Mouse (Mus musculus) A20 (cell line): ENCODE results near the gene Elovl6.

Experiments used
- DNase-seq: peaks from one replicate; pipeline ENCODE4 v3.0.0-alpha.2; 2011; ENCODE audit warnings: low read depth, low spot score

Gene Elovl6

DNA sequence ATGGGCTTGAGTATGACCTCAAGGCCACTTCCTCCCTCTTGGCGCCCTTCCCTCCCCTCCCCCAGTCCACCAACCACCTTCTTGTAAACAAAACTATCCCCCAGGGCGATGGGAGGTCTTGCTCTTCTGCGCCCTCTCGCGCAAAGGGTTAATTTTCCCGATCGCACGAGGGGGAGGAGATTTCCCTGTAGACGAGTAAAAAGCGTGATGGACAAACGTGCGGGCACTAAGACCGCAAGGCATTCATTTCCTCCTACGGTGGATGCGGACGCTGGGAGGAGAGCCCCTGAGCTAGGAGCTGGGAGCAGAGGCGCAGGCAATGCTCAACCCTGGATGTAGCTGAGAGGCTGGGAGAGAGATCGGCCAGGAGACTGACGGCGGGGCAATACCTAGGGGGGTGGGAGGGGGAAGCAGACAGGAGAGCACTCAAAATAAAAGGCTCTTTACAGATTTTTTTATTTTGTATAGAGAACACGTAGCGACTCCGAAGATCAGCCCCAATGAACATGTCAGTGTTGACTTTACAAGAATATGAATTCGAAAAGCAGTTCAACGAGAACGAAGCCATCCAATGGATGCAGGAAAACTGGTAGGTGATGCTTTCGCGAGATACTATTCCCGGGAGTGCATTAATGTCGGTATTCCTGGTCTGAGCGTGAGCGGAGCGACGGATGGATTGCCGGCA, at the start of gene Elovl6:
Gene Elovl6, plus strand, starts transcription at position 176 of the 685 bp plus-strand sequence.
- peak; percentile 93 for DNase-seq

DNA sequence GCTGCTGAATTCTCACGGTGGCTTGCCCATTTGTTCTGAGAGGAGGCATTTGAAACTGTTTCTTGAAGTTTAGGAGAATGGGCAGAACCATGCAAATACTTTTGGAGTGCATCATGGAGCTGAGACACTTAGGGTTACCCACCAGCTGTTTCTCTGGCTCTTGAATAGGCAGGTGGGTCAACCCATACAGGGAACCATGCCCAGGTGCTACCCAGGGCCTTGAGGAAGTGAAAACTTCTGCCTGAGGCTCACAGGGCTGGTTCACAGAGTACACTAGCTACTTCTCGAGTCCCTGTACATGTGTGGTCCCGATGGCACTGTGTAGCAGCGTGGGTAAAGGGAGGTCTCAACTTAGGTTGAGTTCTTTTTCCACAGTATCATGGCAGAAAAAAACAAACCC, 43.4 kb upstream of the Elovl6 start:
- peak; percentile 85 for DNase-seq

DNA sequence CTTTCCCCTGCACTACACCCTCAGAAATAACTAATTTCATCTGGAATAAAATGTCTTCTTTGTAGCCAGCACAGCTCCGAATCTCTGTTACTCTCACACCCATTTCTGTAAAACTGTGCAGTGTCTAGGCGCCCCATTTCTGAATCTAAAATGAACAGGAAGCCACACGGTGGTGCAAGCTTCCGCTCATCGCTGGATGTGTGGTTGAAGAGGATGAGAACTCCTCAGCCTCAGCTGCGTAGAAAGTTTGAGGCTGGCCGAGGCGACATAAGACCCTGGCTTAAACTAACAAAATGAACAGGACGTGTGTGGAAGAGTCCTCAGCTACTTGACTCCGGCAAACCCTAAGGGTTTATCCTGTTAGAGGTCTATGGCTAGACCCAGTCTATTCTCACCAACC, 38.0 kb upstream of the Elovl6 start:
- DNase-seq: no peak

DNA sequence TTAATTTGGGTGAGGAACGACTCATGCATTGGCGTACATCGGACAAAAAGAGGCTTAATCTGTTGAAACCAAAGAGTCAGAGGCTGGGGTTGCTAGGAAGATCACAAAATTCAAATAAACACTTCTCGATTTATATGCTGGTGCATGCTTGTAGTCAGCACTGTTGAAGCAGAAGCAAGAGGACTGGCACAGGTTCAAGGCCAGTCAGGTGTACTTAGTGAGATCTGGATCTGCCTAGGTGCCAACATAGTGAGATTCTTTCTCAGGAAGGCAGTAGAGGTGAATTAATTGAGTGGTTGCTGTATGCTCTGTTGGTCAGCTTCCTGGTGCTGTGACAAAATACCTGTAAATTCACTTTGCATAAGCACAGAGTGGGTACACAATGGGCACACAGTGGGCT, 37.4 kb upstream of the Elovl6 start:
- DNase-seq: no peak

DNA sequence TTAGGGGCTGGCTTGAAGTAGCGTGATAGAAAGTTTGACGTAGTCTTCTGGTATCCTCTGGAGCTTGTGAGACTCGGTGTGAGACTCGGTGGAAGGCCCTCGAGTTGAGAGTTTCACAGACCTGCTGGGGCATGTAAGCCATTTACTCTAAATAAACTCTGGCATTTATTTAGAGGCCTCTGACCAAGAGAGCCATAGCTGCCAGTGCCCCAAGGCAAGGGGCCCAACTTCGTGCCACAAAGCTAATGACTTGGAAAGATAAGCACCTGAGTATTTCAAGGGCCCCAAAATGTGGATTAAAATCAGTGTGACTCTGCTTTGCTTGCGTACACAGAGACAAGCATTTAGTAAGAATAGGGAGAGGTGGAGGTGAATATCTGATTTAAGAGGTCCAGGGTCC, 28.4 kb upstream of the Elovl6 start:
- no peak for DNase-seq

DNA sequence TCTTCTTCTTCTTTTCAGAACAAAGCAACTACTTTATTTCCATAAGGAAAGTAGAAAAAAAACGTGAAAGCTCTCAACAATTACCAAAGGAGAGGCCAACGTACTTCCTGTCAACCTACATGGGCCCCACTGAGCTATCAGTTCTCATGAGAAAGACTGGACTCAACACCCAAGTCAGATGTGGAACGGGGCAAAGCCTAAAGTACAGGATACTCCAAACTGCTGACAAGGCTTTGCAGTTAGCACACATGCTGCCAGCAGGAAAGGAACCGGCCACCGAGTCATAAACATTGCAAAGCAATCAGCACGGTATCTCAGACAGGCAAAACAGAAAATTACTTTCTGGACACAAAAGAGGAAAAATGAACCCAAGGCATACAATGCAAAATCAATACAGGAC, 27.2 kb upstream of the Elovl6 start:
- no peak for DNase-seq

DNA sequence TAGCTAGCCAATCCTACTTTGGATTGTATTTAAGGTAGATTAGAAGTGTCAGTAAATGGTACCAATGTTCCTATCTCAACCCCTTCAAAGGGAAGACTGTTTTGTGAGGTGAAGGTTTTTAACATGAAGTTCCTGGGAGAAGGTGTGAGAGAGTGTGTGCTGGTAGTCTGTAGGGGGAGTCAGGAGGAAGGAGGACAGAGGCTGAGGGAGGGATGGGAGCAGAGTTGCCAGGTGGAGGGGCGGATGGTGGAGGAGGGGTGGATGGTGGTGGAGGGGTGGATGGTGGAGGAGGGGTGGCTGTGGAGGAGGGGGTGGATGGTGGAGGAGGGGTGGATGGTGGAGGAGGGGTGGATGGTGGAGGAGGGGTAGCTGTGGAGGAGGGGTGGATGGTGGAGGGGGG, 24.4 kb upstream of the Elovl6 start:
- DNase-seq: no peak

DNA sequence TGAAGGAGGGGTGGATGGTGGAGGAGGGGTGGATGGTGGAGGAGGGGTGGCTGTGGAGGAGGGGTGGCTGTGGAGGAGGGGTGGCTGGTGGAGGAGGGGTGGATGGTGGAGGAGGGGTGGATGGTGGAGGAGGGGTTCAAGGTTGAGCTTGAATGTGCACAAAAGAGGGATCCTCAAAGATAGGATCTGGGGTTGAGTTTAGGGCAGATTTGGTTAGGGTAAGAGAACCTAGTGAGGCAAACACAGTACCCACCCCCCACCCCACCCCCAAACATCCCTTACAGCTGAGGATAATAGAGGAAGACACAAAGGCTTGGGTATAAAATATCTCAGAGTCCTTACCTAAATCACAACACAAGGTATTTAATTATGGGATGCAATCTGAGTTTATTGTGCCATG, 23.6 kb upstream of the Elovl6 start:
- no peak for DNase-seq

DNA sequence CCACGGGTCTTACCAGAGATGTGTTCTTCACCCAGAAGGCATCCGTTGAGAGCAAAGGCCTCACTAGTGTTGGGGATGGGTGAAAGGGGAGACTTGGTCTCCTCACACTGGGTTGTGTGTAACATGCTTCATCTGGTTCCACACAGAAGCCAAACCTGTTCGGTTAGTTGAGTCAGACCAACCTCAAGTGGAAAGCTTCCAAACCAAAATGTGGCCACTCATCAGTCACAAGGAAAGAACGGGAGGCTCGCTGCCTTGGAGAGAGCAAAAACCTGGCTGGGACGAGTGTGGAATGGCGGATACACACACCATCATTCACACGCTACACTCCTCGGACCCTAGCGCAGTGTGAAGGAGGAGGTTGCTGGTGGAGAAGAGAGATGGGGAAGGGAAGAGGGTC, 22.4 kb upstream of the Elovl6 start:
- DNase-seq: no peak

DNA sequence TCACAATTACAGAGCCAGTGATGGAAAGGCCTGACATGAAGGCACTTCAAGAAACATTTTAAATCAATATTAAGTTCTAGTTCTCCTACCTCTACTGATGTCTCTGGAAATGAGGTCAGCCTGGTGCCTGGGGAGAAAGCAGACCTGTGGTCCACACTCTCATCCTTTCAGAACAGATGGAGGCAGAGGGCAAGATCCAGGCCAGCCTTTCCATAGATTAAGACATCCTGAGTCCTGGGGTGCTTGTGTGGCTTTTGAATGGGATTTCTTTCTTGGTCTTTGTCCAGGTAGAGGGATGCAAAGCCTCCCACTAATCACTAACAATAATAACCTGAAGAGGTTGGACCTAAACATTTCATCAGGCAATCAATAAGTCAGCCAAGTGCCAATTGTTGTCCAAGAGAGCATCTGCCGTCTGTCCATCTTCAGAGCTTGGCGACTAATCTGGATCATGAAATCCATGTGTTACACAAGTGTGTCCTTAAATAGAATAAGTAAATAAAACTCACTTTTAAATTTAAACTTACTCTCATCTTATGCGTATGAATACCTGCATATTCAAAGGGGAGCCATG, 16.2 kb upstream of the Elovl6 start:
- no peak for DNase-seq

DNA sequence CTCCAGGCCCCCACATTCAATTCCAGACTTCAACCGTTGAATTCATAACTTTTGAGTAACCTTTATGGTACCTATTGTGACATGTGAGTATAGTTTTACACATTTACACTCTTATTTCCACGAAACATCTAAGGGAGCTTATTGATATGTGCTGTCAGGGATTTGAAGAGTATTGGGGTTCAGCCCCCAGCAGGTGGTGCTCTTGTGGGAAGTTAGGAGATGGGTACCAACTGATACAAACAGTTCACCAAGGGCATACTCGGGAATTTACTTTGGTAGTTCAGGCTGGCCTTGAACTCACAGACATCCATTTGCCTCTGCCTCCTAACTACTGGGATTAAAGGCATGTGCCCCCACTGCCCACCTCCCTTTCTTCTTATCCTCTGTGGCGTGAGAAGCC, 11.7 kb upstream of the Elovl6 start:
- DNase-seq: peak; percentile 33

DNA sequence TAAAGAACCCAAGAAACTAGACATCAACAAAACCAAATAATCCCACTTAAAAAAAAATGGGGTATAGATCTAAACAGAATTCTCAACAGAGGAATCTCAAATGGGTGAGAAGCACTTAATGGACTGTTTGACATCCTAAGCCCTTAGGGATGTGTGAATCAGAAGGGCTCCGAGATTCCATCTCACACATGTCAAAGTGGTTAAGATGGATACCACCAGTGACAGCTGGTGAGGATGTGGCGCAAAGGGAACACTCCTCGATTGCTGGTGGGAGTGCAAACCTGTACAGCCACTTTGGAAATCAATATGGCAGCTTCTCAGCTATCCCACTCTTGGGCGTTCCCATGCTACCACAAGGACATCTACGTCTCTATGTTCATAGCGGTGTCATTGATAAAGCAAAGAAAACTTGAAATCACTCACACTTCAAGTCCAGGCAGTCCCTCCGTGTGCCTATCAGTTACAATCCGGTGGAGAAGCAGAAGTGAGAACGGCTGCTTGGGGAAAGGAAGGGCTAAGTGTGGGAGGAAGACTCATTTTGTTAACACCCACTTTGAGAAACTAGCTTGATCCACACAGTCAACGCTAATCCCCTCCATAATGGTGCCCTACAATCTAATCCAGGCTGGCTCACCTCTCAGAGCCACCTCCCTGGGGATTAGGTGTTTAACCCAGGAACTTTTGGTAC, 8.6 kb upstream of the Elovl6 start:
- DNase-seq: peak; percentile 57

DNA sequence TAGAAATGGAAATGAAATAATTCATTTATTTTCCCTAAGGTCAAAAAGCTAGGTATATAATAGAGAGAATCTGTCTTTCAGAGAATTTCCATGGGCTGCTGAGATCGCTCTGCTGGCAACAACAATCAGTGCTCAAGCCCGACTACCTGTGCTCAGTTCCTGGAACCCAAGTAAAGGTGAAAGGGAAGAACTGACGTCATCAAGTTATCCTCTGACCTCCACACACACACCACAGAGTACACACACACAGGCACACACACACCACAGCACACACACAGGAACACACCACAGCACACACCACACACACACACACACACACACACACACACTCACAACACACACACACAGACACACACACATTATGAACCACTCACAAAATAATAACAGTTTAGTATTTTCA, 5.1 kb upstream of the Elovl6 start:
- DNase-seq: no peak

DNA sequence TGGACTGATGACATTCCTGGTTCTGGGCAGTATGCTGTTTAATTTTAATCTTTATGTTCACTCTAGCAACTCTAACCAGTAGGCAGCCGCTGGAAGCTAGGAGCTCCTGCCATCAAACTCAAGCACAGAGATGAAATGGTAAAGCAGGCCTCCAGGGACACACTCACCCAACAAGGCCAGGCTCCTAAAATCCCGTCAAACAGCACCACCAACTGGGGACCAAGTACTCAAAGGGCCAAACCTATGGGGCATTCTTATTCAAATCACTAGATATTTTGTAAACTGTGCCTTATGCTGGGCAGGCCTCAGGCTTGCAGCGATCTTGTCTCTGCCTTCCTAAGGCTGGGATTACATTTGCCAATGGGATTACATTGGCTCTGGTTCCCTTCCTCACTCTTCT, 2.8 kb upstream of the Elovl6 start:
- DNase-seq: no peak

DNA sequence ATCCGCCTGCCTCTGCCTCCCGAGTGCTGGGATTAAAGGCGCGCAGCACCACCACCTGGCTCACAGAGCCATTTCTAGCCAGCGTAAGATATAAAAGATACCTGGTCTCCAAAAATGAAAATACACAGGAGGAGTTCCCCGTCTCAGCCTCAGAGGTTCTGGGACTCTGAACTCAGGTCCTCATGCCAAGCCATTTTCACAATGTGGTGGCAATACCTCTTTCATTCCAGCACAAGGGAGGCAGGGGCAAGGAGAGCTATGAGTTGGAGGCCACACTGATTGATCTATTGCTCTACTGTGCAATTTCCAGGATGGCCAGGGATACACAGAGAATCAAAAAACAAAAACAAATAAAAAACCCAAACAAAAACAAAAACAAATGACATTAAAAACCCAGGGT, 1.7 kb upstream of the Elovl6 start:
- no peak for DNase-seq

DNA sequence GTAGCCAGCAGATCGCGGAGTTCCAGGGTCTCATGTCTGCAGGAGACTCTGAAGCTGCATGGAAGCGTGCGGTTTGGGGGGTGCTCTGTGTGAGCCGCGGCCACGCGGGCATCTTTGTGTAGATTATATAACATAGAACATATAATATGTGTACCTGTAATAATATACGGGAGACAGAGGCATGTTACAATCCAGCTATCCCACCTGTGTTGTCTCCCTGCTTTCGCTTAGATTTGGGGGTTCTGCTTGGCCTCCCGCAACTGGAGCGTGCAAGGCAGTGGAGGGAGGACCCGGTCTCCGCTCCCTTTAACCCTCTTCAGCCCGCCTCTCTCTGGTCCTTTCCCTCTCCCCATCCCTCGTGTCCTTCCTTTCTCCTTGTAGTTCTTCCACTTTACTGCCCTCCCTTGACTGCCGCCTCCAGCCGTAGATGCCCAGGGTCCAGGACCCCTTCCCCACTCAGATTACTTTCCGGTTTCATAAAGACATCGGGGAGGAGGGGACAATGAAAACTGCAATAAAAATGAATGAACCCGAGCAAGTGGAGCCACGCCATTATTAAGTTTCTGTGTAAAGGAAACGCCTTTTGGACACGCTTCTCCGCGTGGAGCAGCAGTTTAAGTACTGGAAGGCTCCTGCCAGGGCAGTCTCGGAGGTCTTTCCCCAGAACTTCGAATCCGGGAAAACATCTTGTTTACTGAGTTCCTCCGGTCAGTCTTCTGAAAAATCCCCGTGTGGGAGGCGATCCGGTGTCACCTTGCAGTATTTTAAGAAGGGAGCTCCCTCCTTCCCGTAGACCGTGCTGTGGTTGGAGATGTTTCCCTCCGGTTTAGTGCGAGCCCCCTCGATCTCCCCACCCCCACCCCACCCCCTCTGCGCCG, 949 bp downstream of the Elovl6 start:
- DNase-seq: peak; percentile 82

DNA sequence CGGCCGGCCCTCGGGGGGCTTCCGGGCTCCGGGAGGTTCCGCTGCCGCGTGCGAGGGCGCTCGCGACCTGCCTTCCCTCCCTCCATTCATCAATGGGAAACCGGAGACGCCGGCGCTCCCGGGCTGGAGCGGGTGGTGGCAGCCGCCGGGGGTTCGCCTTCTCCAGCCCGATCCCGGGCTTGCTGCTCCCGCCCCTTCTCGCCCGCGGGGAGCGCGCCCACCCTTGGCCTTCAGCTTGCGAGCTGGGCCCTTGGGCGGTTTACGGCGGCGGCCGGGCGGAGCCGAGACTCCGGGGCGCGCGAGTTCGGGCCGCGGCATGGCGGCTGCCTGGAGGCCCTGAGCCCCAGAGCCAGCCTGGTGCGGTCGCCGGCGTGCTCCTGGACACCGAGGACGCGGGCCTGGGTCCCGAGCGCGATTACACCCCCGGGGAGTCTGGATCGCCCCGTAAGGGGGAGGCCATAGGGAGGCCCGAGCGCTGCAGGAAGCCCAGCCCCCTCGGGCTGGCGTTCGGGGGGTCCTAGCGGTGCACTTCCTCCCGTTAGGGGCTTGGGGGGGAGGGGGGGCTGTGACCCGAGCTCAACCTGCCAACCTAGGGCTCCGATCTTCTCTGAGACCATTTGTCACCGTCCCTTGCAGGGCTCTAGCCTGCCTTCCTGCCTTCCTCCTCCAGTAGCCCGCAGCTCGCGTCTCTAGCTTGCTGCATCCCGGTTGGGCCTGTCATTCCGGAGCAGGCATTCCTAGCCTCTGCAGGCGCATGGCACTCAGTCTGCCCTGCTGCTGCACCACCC, 1.8 kb downstream of the Elovl6 start:
- DNase-seq: peak; percentile 84

DNA sequence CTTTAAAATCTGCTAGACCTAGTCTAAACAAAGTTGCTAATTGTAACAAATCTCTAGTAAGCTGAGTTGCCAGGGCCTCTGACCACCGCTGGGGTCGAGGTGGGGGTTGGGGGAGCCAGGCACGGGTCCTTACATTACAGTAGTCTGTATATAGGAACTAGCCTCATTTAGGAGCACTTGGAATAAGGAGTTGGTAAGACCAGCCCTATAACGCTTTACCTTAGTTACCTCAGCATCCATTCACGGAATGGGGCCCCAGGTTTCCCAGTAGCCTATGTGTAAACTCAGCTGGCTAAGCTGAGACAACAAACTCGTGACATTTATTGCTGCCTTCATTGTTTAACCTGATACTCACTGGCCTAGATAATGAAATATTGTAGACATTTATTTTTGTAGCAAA, 3.3 kb downstream of the Elovl6 start:
- peak; percentile 68 for DNase-seq

DNA sequence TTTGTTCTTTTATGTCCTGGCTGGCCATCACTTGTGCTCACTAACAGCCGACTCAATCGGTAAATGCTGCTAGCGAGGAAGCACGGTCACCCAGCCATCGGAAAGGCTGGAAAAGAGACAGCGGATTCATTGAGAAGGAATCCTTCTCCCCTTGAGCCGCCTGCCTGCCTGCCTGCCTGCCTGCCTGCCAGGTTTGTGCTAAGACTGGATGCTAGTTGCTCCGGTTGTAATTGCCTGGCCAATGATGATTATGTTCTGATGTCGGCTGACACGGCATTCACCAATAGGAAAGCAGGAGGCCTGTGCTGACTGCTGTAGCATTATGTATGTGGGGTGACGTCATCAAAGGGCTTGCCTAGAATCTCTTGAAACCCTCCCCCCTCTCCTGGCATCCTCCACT, 4.0 kb downstream of the Elovl6 start:
- peak; percentile 97 for DNase-seq

DNA sequence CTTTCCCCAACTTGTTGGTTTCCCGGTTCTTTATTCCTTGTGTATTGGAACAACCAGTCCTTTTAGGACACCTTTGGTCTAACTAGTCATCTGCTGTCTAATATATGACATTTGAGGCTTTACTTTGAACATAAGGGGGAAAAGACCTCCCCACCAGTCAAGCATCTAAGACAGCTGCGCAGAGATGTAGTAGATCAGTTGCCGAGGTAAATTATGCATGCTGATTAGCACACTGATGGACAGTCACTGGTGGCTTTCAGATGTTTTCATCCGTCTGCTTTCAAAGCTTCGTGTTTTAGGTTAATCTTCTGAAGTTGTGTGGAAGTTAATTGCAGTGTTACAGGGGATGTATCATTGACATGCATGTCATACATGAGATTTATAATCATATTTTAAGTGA, 5.8 kb downstream of the Elovl6 start:
- DNase-seq: no peak

DNA sequence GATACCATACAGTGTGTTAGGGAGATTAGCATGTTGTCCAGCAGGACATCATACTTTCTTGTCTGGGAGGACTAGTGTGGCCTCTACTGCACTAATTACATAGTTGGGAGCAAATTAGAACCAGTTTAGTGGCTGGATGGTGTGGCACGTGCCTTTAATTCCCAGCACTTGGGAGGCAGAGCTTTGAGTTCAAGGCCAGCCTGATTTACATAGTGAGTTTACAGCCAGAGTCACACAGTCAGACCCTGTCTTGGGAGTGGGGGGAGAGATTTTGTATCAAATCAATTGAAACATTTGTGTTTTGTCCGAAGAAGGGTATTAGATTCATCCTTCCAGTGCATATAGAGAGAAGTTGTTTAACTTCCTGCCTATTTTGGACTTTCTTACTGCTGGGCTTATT, 8.7 kb downstream of the Elovl6 start:
- no peak for DNase-seq
